Mouse (Mus musculus) E14TG2a.4 (cell line): ENCODE measurements around the gene Gpr176.

Source experiments
- CTCF ChIP-seq: conservative IDR thresholded peaks from 2 replicates; pipeline ENCODE4 v1.5.1; 2014; ENCODE audit warnings: low read length
- POU5F1 ChIP-seq: IDR thresholded peaks from 2 replicates; pipeline ENCODE4 v1.6.1; 2014; ENCODE audit warnings: low read length, borderline replicate concordance

- TF ChIP-seq CTCF (peak; percentile 28), POU5F1 (no peak)
These were observed 37.1 kb downstream of the Gpr176 start for GRCm38 (mm10) chr2:118336084-118336483.
